Mouse (Mus musculus) CD4-positive helper T cell, adult 2 months (primary cell): Measurements from ENCODE around the gene Il9r.

Source experiments
- DNase-seq: peaks from one replicate; pipeline ENCODE4 v3.0.0-alpha.2; 2012; ENCODE audit warnings: low read depth, missing footprints, low spot score

Gene Il9r

GRCm38 (mm10) chr11:32199230-32199629 lies 849 bp downstream of the Il9r start:
- DNase-seq, result peak; percentile 39

GRCm38 (mm10) chr11:32198256-32198955 lies 1.7 kb downstream of the Il9r start:
- DNase-seq, result no peak

GRCm38 (mm10) chr11:32197766-32198165 lies 2.3 kb downstream of the Il9r start:
- no peak for DNase-seq

- DNase-seq, result no peak
These were observed 3.4 kb downstream of the Il9r start for GRCm38 (mm10) chr11:32196727-32197126.

GRCm38 (mm10) chr11:32195867-32196540 lies 4.1 kb downstream of the Il9r start:
- DNase-seq, result peak; percentile 54

- no peak for DNase-seq
These were observed 5.5 kb downstream of the Il9r start for GRCm38 (mm10) chr11:32194626-32195025.

GRCm38 (mm10) chr11:32194086-32194485 lies 6.0 kb downstream of the Il9r start:
- DNase-seq, result no peak

- no peak for DNase-seq
These were observed 6.9 kb downstream of the Il9r start for GRCm38 (mm10) chr11:32193156-32193555.

- DNase-seq, result no peak
These were observed 9.4 kb downstream of the Il9r start for GRCm38 (mm10) chr11:32190603-32191110.

GRCm38 (mm10) chr11:32190119-32190518 lies 10.0 kb downstream of the Il9r start:
- no peak for DNase-seq

GRCm38 (mm10) chr11:32189434-32189833 lies 10.6 kb downstream of the Il9r start:
- DNase-seq, result no peak

GRCm38 (mm10) chr11:32188881-32189280 lies 11.2 kb downstream of the Il9r start:
- no peak for DNase-seq

- no peak for DNase-seq
These were observed 12.8 kb downstream of the Il9r start for GRCm38 (mm10) chr11:32187256-32187655.

- DNase-seq, result no peak
These were observed 14.0 kb downstream of the Il9r start for GRCm38 (mm10) chr11:32186031-32186430.

GRCm38 (mm10) chr11:32184469-32184868 lies 15.6 kb downstream of the Il9r start:
- DNase-seq, result no peak

- peak; percentile 68 for DNase-seq
These were observed 17.9 kb downstream of the Il9r start for GRCm38 (mm10) chr11:32181973-32182868.

- no peak for DNase-seq
These were observed 18.8 kb downstream of the Il9r start for GRCm38 (mm10) chr11:32181246-32181645.

GRCm38 (mm10) chr11:32178506-32178905 lies 21.6 kb downstream of the Il9r start:
- DNase-seq, result no peak

GRCm38 (mm10) chr11:32166683-32167082 lies 33.4 kb downstream of the Il9r start:
- DNase-seq, result no peak

- peak; percentile 79 for DNase-seq
These were observed 37.9 kb downstream of the Il9r start for GRCm38 (mm10) chr11:32161922-32162804.

GRCm38 (mm10) chr11:32161500-32161899 lies 38.6 kb downstream of the Il9r start:
- no peak for DNase-seq
